14 mouse cellular contexts compared by ENCODE assay signal in the genomic region with DNA sequence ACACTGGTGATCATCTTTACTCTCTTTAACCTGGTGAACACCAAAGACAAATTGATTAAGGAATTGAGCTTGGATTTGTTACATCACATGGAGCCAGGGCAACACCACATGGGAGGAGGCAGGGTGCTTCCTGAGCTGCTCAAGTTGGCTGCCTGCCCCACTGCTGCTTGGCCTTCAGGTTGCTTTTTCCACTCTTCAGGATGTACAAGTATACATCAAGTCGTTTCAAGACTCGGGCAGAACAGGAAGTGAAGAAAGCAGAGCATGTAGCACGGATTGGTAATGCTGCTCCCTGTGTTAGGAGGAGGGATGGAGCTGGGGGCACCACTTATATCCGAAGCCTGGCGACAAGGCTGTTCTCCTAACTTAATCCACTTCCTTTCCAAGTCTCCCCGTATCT. TPM values are rescaled to one million over a fixed set of nuclear protein-coding genes. Genes with fewer than 3 reads are reported as not detected.
DNase-seq lines count a peak whose midpoint lies in the region; ATAC-seq and TF ChIP-seq lines count a peak whose summit lies in the region.
"Had no signal": no experiment of that assay in that cellular context is flagged by ENCODE, and none has a peak within 500 bp of the region (broad histone marks: within the 10 kb centered on the region; RNA-seq: fewer than 3 reads in every experiment).

No protein-coding gene starts in this region.

- peaks cover 98% of the 10 kb centered on the region for H3K36me3 ChIP-seq in heart, embryonic 10.5 days
- peaks cover 92% of the 10 kb centered on the region for H3K36me3 ChIP-seq in lung, embryonic 14.5 days (ENCODE audit: insufficient read depth)
- peaks cover 85% of the 10 kb centered on the region for H3K36me3 ChIP-seq in forebrain, postnatal 0 days (ENCODE audit: insufficient read depth)

- TF ChIP-seq CTCF in lung, embryonic 14.5 days (IDR thresholded peaks at IDR 0.05; ENCODE audit: low read depth) = no peak
- no peak for TF ChIP-seq CTCF in lung, adult 2 months (IDR thresholded peaks at IDR 0.05; ENCODE audit: insufficient read depth, low read length)
- no peak for TF ChIP-seq CTCF in forebrain, postnatal 0 days (IDR thresholded peaks at IDR 0.05; ENCODE audit: low read depth)

- no peaks in the 10 kb centered on the region for H3K9me3 ChIP-seq in heart, embryonic 10.5 days
- H3K9me3 ChIP-seq in lung, embryonic 14.5 days (ENCODE audit: low read depth, low read length) = no peaks in the 10 kb centered on the region
- no peaks in the 10 kb centered on the region for H3K9me3 ChIP-seq in forebrain, postnatal 0 days (ENCODE audit: low read length)
- H3K9me3 ChIP-seq: embryonic facial prominence, embryonic 10.5 days; neural tube, embryonic 12.5 days had no signal

- H3K4me1 ChIP-seq in heart, embryonic 10.5 days = no peaks in the 10 kb centered on the region
- H3K4me1 ChIP-seq in lung, embryonic 14.5 days (ENCODE audit: insufficient read depth) = no peaks in the 10 kb centered on the region
- no peaks in the 10 kb centered on the region; the same call in 1 of the 2 replicates for H3K4me1 ChIP-seq in lung, adult 2 months (ENCODE audit: control insufficient read depth, insufficient read depth, low read length)
- no peaks in the 10 kb centered on the region for H3K4me1 ChIP-seq in forebrain, postnatal 0 days (ENCODE audit: insufficient read depth)
- H3K4me1 ChIP-seq: embryonic facial prominence, embryonic 10.5 days; neural tube, embryonic 12.5 days had no signal

- no peak overlapping the region for H3K9ac ChIP-seq in lung, embryonic 14.5 days
- H3K9ac ChIP-seq in forebrain, postnatal 0 days = no peak overlapping the region
- H3K9ac ChIP-seq: neural tube, embryonic 12.5 days had no signal

- peak; percentile 87 for DNase-seq in heart, adult 11 months
- DNase-seq in heart, embryonic 10.5 days (ENCODE audit: low spot score) = no peak
- DNase-seq in lung, embryonic 14.5 days = peak; percentile 27
- no peak for DNase-seq in lung, adult 2 months
- DNase-seq in kidney, postnatal 4 days = peak; percentile 26 to 33
- DNase-seq in lung, postnatal 4 days = peak; percentile 42 to 75
- DNase-seq in forebrain, postnatal 0 days = no peak
- DNase-seq: B cell, adult 2 months; cerebellum, adult 8-10 months; heart, adult 18-20 months; right cerebral cortex, postnatal 4 days had no signal

- H3K4me2 ChIP-seq in lung, embryonic 14.5 days = no peak overlapping the region
- no peak overlapping the region for H3K4me2 ChIP-seq in forebrain, postnatal 0 days (ENCODE audit: low read depth)
- H3K4me2 ChIP-seq: liver, embryonic 11.5 days; neural tube, embryonic 12.5 days had no signal

- no peak for TF ChIP-seq POLR2A in lung, adult 2 months (IDR thresholded peaks at IDR 0.05; ENCODE audit: borderline replicate concordance, extremely low read depth, low read depth, low read length)

- H3K27ac ChIP-seq in heart, embryonic 10.5 days = no peak overlapping the region
- H3K27ac ChIP-seq in lung, embryonic 14.5 days (ENCODE audit: low read depth) = no peak overlapping the region
- H3K27ac ChIP-seq in forebrain, postnatal 0 days (ENCODE audit: low read depth, low read length) = no peak overlapping the region
- H3K27ac ChIP-seq: embryonic facial prominence, embryonic 10.5 days; neural tube, embryonic 12.5 days had no signal

- no peak for ATAC-seq in lung, embryonic 14.5 days (ENCODE audit: insufficient read depth)
- ATAC-seq in forebrain, postnatal 0 days = no peak

- 78% methylated on average over 6 of the region's 6 CpGs for WGBS in heart, embryonic 10.5 days
- 76% methylated on average over 6 of the region's 6 CpGs for WGBS in lung, embryonic 14.5 days
- WGBS in lung, adult 2 months = 31% methylated on average over 6 of the region's 6 CpGs
- 82% methylated on average over 6 of the region's 6 CpGs for WGBS in forebrain, postnatal 0 days

- H3K27me3 ChIP-seq in heart, embryonic 10.5 days (ENCODE audit: insufficient read depth, poor library complexity, severe bottlenecking) = no peaks in the 10 kb centered on the region
- H3K27me3 ChIP-seq in lung, embryonic 14.5 days (ENCODE audit: insufficient read depth, low read length) = no peaks in the 10 kb centered on the region
- H3K27me3 ChIP-seq in forebrain, postnatal 0 days (ENCODE audit: insufficient read depth, low read length) = no peaks in the 10 kb centered on the region
- H3K27me3 ChIP-seq: neural tube, embryonic 12.5 days had no signal

- H3K4me3 ChIP-seq in heart, embryonic 10.5 days = no peak overlapping the region
- no peak overlapping the region for H3K4me3 ChIP-seq in lung, embryonic 14.5 days (ENCODE audit: low read depth, low read length)
- no peak overlapping the region for H3K4me3 ChIP-seq in lung, adult 2 months (replicated peaks; ENCODE audit: extremely low read depth, low read depth, low read length)
- no peak overlapping the region for H3K4me3 ChIP-seq in forebrain, postnatal 0 days (ENCODE audit: low read depth, low read length)
- H3K4me3 ChIP-seq: embryonic facial prominence, embryonic 10.5 days; neural tube, embryonic 12.5 days had no signal

RNA-seq across cellular contexts. Expression of gene Morc2a, which starts 28.2 kb away (rescaled TPM):
- polyA plus RNA-seq in heart, embryonic 10.5 days (2016; fragmentation: Nextera tagmentation; extraction: Ambion mirVana) = 28.2 and 32.6 TPM in 2 replicates
- polyA plus RNA-seq in lung, embryonic 14.5 days (2014; fragmentation: Nextera tagmentation; extraction: Ambion mirVana) = 25.7 and 27.1 TPM in 2 replicates
- polyA plus RNA-seq in lung, adult 2 months (2012; rRNA removed) = 7.9 and 11.1 TPM in 2 replicates
- total RNA-seq in forebrain, postnatal 0 days (2014; rRNA removed) = 53.9 and 61.6 TPM in 2 replicates
- polyA plus RNA-seq in forebrain, postnatal 0 days (2015; fragmentation: Nextera tagmentation; extraction: Ambion mirVana) = 12.6 and 21.1 TPM in 2 replicates

Comparison
In these comparisons a context has a peak if more than half of its experiments do, and no peak if none do; other contexts are left out.
1. DNase-seq: peak in heart, adult 11 months (single experiment), lung, embryonic 14.5 days (single experiment), kidney, postnatal 4 days (2 of 2) and lung, postnatal 4 days (2 of 2); none in heart, embryonic 10.5 days (single experiment), lung, adult 2 months (single experiment) and forebrain, postnatal 0 days (single experiment).